Mouse (Mus musculus): Measurements from ENCODE around the gene Ptgfrn. TPM values are rescaled to one million over a fixed set of nuclear protein-coding genes. Genes with fewer than 3 reads are reported as not detected.

The Ptgfrn gene
- polyA plus RNA-seq, 1 experiment: 62.8 TPM

GRCm38 (mm10) chr3:101099701-101100357 lies 10.2 kb downstream of the Ptgfrn start:
- Histone ChIP-seq H3K4me3 (no peak overlapping the region), H3K4me2 (ENCODE audit: low read depth) (peak overlapping the region; percentile 18), H3K36me3 (ENCODE audit: control insufficient read depth, insufficient read depth) (peaks cover 5% of the 10 kb centered on the region), H3ac (ENCODE audit: control insufficient read depth, insufficient read length) (no peak overlapping the region), H3K79me2 (ENCODE audit: control insufficient read depth, insufficient read depth) (peaks cover 36% of the 10 kb centered on the region), H3K27me3 (ENCODE audit: control insufficient read depth, insufficient read depth, insufficient read length) (no peaks in the 10 kb centered on the region)
- TF ChIP-seq MYOG (IDR thresholded peaks at IDR 0.05; ENCODE audit: control insufficient read depth in 1 of 3, insufficient read depth in 1 of 3, insufficient read length in 2 of 3, low read depth in 2 of 3) (no peak), USF1 (IDR thresholded peaks at IDR 0.05; ENCODE audit: low read depth) (no peak), REST (IDR thresholded peaks at IDR 0.05; ENCODE audit: insufficient read depth, insufficient read length) (no peak), CEBPB (IDR thresholded peaks at IDR 0.05; ENCODE audit: insufficient read depth, poor library complexity, severe bottlenecking) (no peak), POLR2A (IDR thresholded peaks at IDR 0.05; ENCODE audit: insufficient read length, low read depth) (no peak), SRF (IDR thresholded peaks at IDR 0.05; ENCODE audit: control insufficient read depth, insufficient read length, low read depth) (no peak), TCF3 (IDR thresholded peaks at IDR 0.05; ENCODE audit: insufficient read length, low read depth) (no peak), MYOD1 (IDR thresholded peaks at IDR 0.05; ENCODE audit: control insufficient read depth in 1 of 3, insufficient read length in 2 of 3, low read depth in 2 of 3) (no peak), MAX (IDR thresholded peaks at IDR 0.05; ENCODE audit: low read depth) (no peak)

DNA sequence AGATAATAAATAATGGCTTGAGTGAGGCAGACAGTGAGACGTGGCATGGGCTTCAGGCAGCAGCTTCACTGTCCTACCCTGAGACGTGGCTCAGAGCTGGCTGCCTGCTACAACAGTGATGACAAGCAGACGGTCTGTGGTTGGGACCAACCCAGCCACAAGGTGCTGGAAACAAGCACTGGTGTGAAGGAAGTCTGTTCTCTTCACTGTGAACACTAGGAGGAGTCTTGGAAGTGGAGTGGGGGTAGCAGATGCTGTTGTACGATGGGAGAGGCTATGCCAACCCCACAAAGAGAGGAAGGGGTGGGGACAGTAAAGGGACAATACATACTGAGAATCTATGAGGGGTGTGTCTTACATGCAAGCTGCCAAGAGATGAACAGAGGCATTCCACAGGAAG lies 12.0 kb downstream of the Ptgfrn start:
- no peak overlapping the region for H3K4me2 ChIP-seq (ENCODE audit: low read depth)

GRCm38 (mm10) chr3:101097146-101097800 lies 12.8 kb downstream of the Ptgfrn start:
- no peak overlapping the region for H3K4me3 ChIP-seq
- TF ChIP-seq MAX (IDR thresholded peaks at IDR 0.05; ENCODE audit: low read depth): no peak
- no peak for TF ChIP-seq MYOD1 (IDR thresholded peaks at IDR 0.05; ENCODE audit: control insufficient read depth in 1 of 3, insufficient read length in 2 of 3, low read depth in 2 of 3)
- no peak for TF ChIP-seq REST (IDR thresholded peaks at IDR 0.05; ENCODE audit: insufficient read depth, insufficient read length)
- TF ChIP-seq TCF12 (IDR thresholded peaks at IDR 0.05; ENCODE audit: insufficient read depth, poor library complexity, severe bottlenecking): no peak
- TF ChIP-seq SRF (IDR thresholded peaks at IDR 0.05; ENCODE audit: control insufficient read depth, insufficient read length, low read depth): no peak
- no peak for TF ChIP-seq E2F4 (IDR thresholded peaks at IDR 0.05; ENCODE audit: insufficient read depth)
- TF ChIP-seq MYOG (IDR thresholded peaks at IDR 0.05; ENCODE audit: control insufficient read depth in 1 of 3, insufficient read depth in 1 of 3, insufficient read length in 2 of 3, low read depth in 2 of 3): no peak
- no peak for TF ChIP-seq USF1 (IDR thresholded peaks at IDR 0.05; ENCODE audit: low read depth)
- TF ChIP-seq TCF3 (IDR thresholded peaks at IDR 0.05; ENCODE audit: insufficient read length, low read depth): no peak
- TF ChIP-seq POLR2AphosphoS2 (IDR thresholded peaks at IDR 0.05; ENCODE audit: insufficient read length, low read depth): no peak
- no peak for TF ChIP-seq POLR2A (IDR thresholded peaks at IDR 0.05; ENCODE audit: insufficient read length, low read depth)
- no peak for TF ChIP-seq CEBPB (IDR thresholded peaks at IDR 0.05; ENCODE audit: insufficient read depth, poor library complexity, severe bottlenecking)
- peaks cover 18% of the 10 kb centered on the region for H3K79me2 ChIP-seq (ENCODE audit: control insufficient read depth, insufficient read depth)
- H3K36me3 ChIP-seq (ENCODE audit: control insufficient read depth, insufficient read depth): peaks cover 5% of the 10 kb centered on the region
- no peaks in the 10 kb centered on the region for H3K27me3 ChIP-seq (ENCODE audit: control insufficient read depth, insufficient read depth, insufficient read length)
- H3ac ChIP-seq (ENCODE audit: control insufficient read depth, insufficient read length): no peak overlapping the region
- no peak overlapping the region for H3K4me2 ChIP-seq (ENCODE audit: low read depth)

More for the DNA sequence above, 12.0 kb downstream of the Ptgfrn start:
- Histone ChIP-seq H3K36me3 (ENCODE audit: control insufficient read depth, insufficient read depth) (peaks cover 5% of the 10 kb centered on the region), H3ac (ENCODE audit: control insufficient read depth, insufficient read length) (no peak overlapping the region), H3K27me3 (ENCODE audit: control insufficient read depth, insufficient read depth, insufficient read length) (no peaks in the 10 kb centered on the region), H3K79me2 (ENCODE audit: control insufficient read depth, insufficient read depth) (peaks cover 26% of the 10 kb centered on the region), H3K4me3 (no peak overlapping the region)
- no peak for TF ChIP-seq E2F4 (IDR thresholded peaks at IDR 0.05; ENCODE audit: insufficient read depth)
- TF ChIP-seq TCF3 (IDR thresholded peaks at IDR 0.05; ENCODE audit: insufficient read length, low read depth): no peak
- TF ChIP-seq POLR2A (IDR thresholded peaks at IDR 0.05; ENCODE audit: insufficient read length, low read depth): no peak
- no peak for TF ChIP-seq POLR2AphosphoS2 (IDR thresholded peaks at IDR 0.05; ENCODE audit: insufficient read length, low read depth)
- TF ChIP-seq MYOD1 (IDR thresholded peaks at IDR 0.05; ENCODE audit: control insufficient read depth in 1 of 3, insufficient read length in 2 of 3, low read depth in 2 of 3): no peak
- TF ChIP-seq MYOG (IDR thresholded peaks at IDR 0.05; ENCODE audit: control insufficient read depth in 1 of 3, insufficient read depth in 1 of 3, insufficient read length in 2 of 3, low read depth in 2 of 3): no peak
- no peak for TF ChIP-seq SRF (IDR thresholded peaks at IDR 0.05; ENCODE audit: control insufficient read depth, insufficient read length, low read depth)
- no peak for TF ChIP-seq TCF12 (IDR thresholded peaks at IDR 0.05; ENCODE audit: insufficient read depth, poor library complexity, severe bottlenecking)
- TF ChIP-seq MAX (IDR thresholded peaks at IDR 0.05; ENCODE audit: low read depth): no peak
- TF ChIP-seq REST (IDR thresholded peaks at IDR 0.05; ENCODE audit: insufficient read depth, insufficient read length): no peak
- no peak for TF ChIP-seq CEBPB (IDR thresholded peaks at IDR 0.05; ENCODE audit: insufficient read depth, poor library complexity, severe bottlenecking)
- TF ChIP-seq USF1 (IDR thresholded peaks at IDR 0.05; ENCODE audit: low read depth): no peak

- no peak overlapping the region for H3K4me3 ChIP-seq
- peaks cover 11% of the 10 kb centered on the region for H3K79me2 ChIP-seq (ENCODE audit: control insufficient read depth, insufficient read depth)
- H3ac ChIP-seq (ENCODE audit: control insufficient read depth, insufficient read length): no peak overlapping the region
- no peaks in the 10 kb centered on the region for H3K27me3 ChIP-seq (ENCODE audit: control insufficient read depth, insufficient read depth, insufficient read length)
- H3K4me2 ChIP-seq (ENCODE audit: low read depth): no peak overlapping the region
- H3K36me3 ChIP-seq (ENCODE audit: control insufficient read depth, insufficient read depth): peaks cover 5% of the 10 kb centered on the region
- TF ChIP-seq TCF3 (IDR thresholded peaks at IDR 0.05; ENCODE audit: insufficient read length, low read depth) (no peak), POLR2A (IDR thresholded peaks at IDR 0.05; ENCODE audit: insufficient read length, low read depth) (no peak), MYOG (IDR thresholded peaks at IDR 0.05; ENCODE audit: control insufficient read depth in 1 of 3, insufficient read depth in 1 of 3, insufficient read length in 2 of 3, low read depth in 2 of 3) (peak in 2 of 3 experiments; percentile 20 to 43), MYOD1 (IDR thresholded peaks at IDR 0.05; ENCODE audit: control insufficient read depth in 1 of 3, insufficient read length in 2 of 3, low read depth in 2 of 3) (peak in 2 of 3 experiments; percentile 66 to 80), POLR2AphosphoS2 (IDR thresholded peaks at IDR 0.05; ENCODE audit: insufficient read length, low read depth) (no peak), E2F4 (IDR thresholded peaks at IDR 0.05; ENCODE audit: insufficient read depth) (no peak)
Measured at GRCm38 (mm10) chr3:101095761-101096449, 14.2 kb downstream of the Ptgfrn start.

All from myocyte (in vitro differentiated cells).